Mouse (Mus musculus) heart, embryonic 16.5 days (tissue): ENCODE results near the gene Tcf15. TPM values are rescaled to one million over a fixed set of nuclear protein-coding genes. Genes with fewer than 3 reads are reported as not detected.
A peak's percentile ranks its signal among the peaks of the same experiment; 100 is the strongest.

ENCODE experiments used
- ATAC-seq: fragments of 200-750 bp; cut with Nextera tagmentation; replicated peaks from 2 replicates; pipeline ENCODE4 v1.8.0; 2017; ENCODE audit warnings: moderate number of reproducible peaks; ENCODE audit not compliant: insufficient read depth, low FRiP score; ENCODE audit errors: extremely low read depth
- H3K27ac ChIP-seq: fragments of 300-500 bp; sonication (generic); 2 replicates; pipeline ENCODE4 v1.5.1; 2014; ENCODE audit warnings: mild to moderate bottlenecking, low read length, control low read depth, moderate library complexity
- H3K27me3 ChIP-seq: fragments of 300-500 bp; sonication (generic); 2 replicates; pipeline ENCODE4 v1.6.1; 2014; ENCODE audit warnings: low read length, mixed read lengths; ENCODE audit not compliant: control insufficient read depth, insufficient read depth
- H3K36me3 ChIP-seq: fragments of 300-500 bp; sonication (generic); 2 replicates; pipeline ENCODE4 v1.6.1; 2014; ENCODE audit not compliant: control insufficient read depth, insufficient read depth
- H3K4me1 ChIP-seq: fragments of 300-500 bp; sonication (generic); 2 replicates; pipeline ENCODE4 v1.6.1; 2014; ENCODE audit warnings: low read length, mixed read lengths; ENCODE audit not compliant: control insufficient read depth, insufficient read depth
- H3K4me2 ChIP-seq: fragments of 300-500 bp; sonication (generic); 2 replicates; pipeline ENCODE4 v1.6.1; 2014; ENCODE audit warnings: low read depth, mild to moderate bottlenecking, control low read depth, low read length
- H3K4me3 ChIP-seq: fragments of 300-500 bp; sonication (generic); 2 replicates; pipeline ENCODE4 v1.5.1; 2014; ENCODE audit warnings: mild to moderate bottlenecking, control low read depth, low read length
- H3K9ac ChIP-seq: fragments of 300-500 bp; sonication (generic); 2 replicates; pipeline ENCODE4 v1.6.1; 2014; ENCODE audit warnings: low read length, control low read depth
- H3K9me3 ChIP-seq: fragments of 300-500 bp; sonication (generic); replicated peaks from 2 replicates; pipeline ENCODE4 v1.6.1; 2016; ENCODE audit warnings: low read length; ENCODE audit not compliant: control insufficient read depth
- WGBS: fragments of 180-500 bp; shearing (Covaris S2); extraction: QIAGEN DNeasy Blood & Tissue Kit; methylation state at CpG from one replicate; pipeline ENCODE4 v1.1.7; 2014; 5-methylcytosine and 5-hydroxymethylcytosine counted together
- polyA plus RNA-seq: library from polyadenylated mRNA; unstranded; fragments of >200 nt; fragmentation: Nextera tagmentation; extraction: Ambion mirVana; gene quantifications from 2 replicates; pipeline ENCODE4 v1.2.1, GENCODE M21; 2015

Tcf15 gene
- polyA plus RNA-seq, 1 experiment from 2014 or later: 13.4 TPM

GRCm38 (mm10) chr2:152105318-152106224 is 37.8 kb upstream of the Tcf15 start, which contains the start of gene Srxn1:
Gene Srxn1, plus strand, starts transcription at chr2:152105516.
- Histone ChIP-seq H3K36me3 (no peaks in the 10 kb centered on the region), H3K4me1 (peaks cover 2% of the 10 kb centered on the region; the same call in 1 of the 2 replicates), H3K4me3 (peak within 1 kb of the TSS; percentile 62), H3K27ac (0 out of 2 replicates have a peak within 1 kb of the TSS, but pooled peaks have one; percentile 27), H3K9ac (peak within 1 kb of the TSS; percentile 74), H3K27me3 (peaks cover 3% of the 10 kb centered on the region), H3K4me2 (peak within 1 kb of the TSS; percentile 65), H3K9me3 (0 out of 2 replicates have a peak, but pooled peaks cover 2% of the 10 kb centered on the region)
- ATAC-seq: peak; percentile 87
- WGBS: 1% methylated on average over 84 of the region's 84 CpGs

DNA sequence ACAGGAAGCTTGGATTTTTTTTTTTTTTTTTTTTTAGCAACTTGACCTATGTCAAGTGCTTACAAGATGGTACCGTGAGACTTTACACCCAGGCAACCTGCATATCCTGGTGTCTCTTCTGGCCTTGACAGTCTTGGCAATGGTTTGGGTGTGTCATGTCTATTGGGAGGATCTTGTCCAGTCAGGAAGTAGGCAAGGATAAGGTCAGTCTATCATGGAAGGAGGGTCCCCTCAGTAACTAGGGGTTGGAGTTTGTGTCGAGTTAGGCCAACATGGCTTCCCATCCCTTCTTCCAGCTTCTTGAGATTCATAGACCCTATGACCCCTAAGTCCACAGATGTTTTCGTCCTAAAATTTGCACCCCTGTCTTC is 37.2 kb upstream of the Tcf15 start:
- no peak overlapping the region for H3K27ac ChIP-seq
- no peak overlapping the region; the same call in 1 of the 2 replicates for H3K9ac ChIP-seq

GRCm38 (mm10) chr2:152106597-152106996 is 36.8 kb upstream of the Tcf15 start:
- H3K4me1 ChIP-seq: peaks cover 2% of the 10 kb centered on the region; the same call in 1 of the 2 replicates
- H3K4me2 ChIP-seq: no peak overlapping the region
- no peak overlapping the region for H3K27ac ChIP-seq
- H3K27me3 ChIP-seq: no peaks in the 10 kb centered on the region; the same call in 1 of the 2 replicates
- no peak overlapping the region for H3K4me3 ChIP-seq
- no peak for ATAC-seq
- no peak overlapping the region for H3K9ac ChIP-seq
- H3K36me3 ChIP-seq: no peaks in the 10 kb centered on the region
- WGBS: 95% methylated on average over 10 of the region's 10 CpGs
- H3K9me3 ChIP-seq: 0 out of 2 replicates have a peak, but pooled peaks cover 2% of the 10 kb centered on the region

More for the DNA sequence above, 37.2 kb upstream of the Tcf15 start:
- ATAC-seq: no peak
- Histone ChIP-seq H3K27me3 (no peaks in the 10 kb centered on the region; the same call in 1 of the 2 replicates), H3K4me1 (peaks cover 2% of the 10 kb centered on the region; the same call in 1 of the 2 replicates), H3K9me3 (0 out of 2 replicates have a peak, but pooled peaks cover 2% of the 10 kb centered on the region), H3K4me3 (peak overlapping the region; percentile 62), H3K4me2 (peak overlapping the region; percentile 65), H3K36me3 (no peaks in the 10 kb centered on the region)
- 83% methylated on average over 3 of the region's 3 CpGs for WGBS

DNA sequence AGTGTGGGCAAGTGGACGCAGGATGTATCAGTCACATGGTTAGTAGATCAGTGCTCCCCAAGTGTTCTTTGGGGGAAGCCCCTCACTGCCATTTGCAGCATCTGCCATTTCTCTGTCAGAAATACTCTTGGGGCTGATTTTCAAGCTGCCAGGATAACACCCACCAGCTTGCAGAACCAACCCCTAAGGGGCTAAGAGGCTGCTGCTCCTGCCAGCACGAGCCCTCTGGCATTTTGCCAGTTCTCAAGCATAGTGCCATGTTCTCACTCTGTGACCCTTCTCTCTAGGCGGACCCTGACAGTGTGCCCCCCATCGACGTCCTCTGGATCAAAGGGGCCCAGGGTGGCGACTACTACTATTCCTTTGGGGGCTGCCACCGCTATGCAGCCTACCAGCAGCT is 34.7 kb upstream of the Tcf15 start:
- no peak overlapping the region for H3K4me2 ChIP-seq
- peaks cover 2% of the 10 kb centered on the region; the same call in 1 of the 2 replicates for H3K4me1 ChIP-seq
- H3K27me3 ChIP-seq: peaks cover 2% of the 10 kb centered on the region; the same call in 1 of the 2 replicates
- H3K9ac ChIP-seq: no peak overlapping the region
- H3K9me3 ChIP-seq: 0 out of 2 replicates have a peak, but pooled peaks cover 2% of the 10 kb centered on the region
- no peak for ATAC-seq
- H3K36me3 ChIP-seq: no peaks in the 10 kb centered on the region
- no peak overlapping the region for H3K4me3 ChIP-seq
- H3K27ac ChIP-seq: no peak overlapping the region
- WGBS: 67% methylated on average over 7 of the region's 7 CpGs

DNA sequence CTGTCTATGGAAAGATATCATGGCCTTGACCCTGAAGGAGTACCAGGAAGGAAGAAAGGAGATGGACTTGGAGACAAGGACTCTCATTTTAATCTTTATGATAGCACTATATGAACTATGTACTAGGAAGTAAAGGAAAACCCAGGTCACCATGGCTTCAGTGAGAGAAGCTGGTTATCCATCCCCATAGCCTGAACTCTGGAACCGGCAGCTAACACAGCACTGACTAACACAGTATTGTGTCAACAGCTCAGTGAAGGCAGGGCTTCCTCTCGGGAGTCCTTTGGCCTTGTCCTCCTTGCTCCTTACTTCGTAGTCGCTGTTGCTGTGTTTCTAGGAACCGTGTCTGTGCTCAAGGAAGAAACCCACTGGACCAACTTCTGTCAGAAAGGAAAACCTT is 34.0 kb upstream of the Tcf15 start:
- H3K9me3 ChIP-seq: 0 out of 2 replicates have a peak, but pooled peaks cover 2% of the 10 kb centered on the region
- H3K4me1 ChIP-seq: peaks cover 3% of the 10 kb centered on the region; the same call in 1 of the 2 replicates
- H3K36me3 ChIP-seq: no peaks in the 10 kb centered on the region
- WGBS: 86% methylated on average over 5 of the region's 5 CpGs
- no peak for ATAC-seq
- H3K27me3 ChIP-seq: peaks cover 5% of the 10 kb centered on the region; the same call in 1 of the 2 replicates
- H3K4me2 ChIP-seq: no peak overlapping the region
- no peak overlapping the region for H3K27ac ChIP-seq
- H3K9ac ChIP-seq: no peak overlapping the region
- H3K4me3 ChIP-seq: no peak overlapping the region

GRCm38 (mm10) chr2:152111311-152111710 is 32.0 kb upstream of the Tcf15 start:
- Histone ChIP-seq H3K27ac (no peak overlapping the region), H3K4me3 (no peak overlapping the region), H3K4me2 (no peak overlapping the region), H3K9ac (no peak overlapping the region), H3K9me3 (0 out of 2 replicates have a peak, but pooled peaks cover 2% of the 10 kb centered on the region), H3K4me1 (peaks cover 6% of the 10 kb centered on the region; the same call in 1 of the 2 replicates), H3K36me3 (no peaks in the 10 kb centered on the region), H3K27me3 (peaks cover 8% of the 10 kb centered on the region; the same call in 1 of the 2 replicates)
- ATAC-seq: no peak
- WGBS: 28% methylated on average over 2 of the region's 2 CpGs

GRCm38 (mm10) chr2:152111920-152112319 is 31.4 kb upstream of the Tcf15 start:
- 9% methylated on average over 7 of the region's 7 CpGs for WGBS

DNA sequence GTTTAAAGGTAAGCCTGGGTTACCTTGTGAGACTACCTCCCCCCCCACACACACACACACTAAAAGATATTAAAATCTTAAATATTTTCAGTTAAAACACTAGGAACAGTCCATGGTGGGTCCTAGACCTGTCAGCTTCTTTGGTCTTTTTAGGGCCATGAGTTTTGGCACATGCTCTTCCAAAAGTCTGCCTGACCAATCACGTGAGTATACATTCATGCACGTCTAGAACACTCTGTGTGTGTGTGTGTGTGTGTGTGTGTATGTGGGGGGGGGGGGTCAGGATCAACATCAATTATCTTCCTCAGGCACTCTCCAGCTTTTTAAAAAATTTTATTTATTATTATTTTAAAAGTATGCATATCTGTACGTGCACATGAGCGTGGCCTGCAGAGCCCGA is 30.9 kb upstream of the Tcf15 start:
- Histone ChIP-seq H3K4me3 (no peak overlapping the region), H3K36me3 (no peaks in the 10 kb centered on the region), H3K9ac (no peak overlapping the region), H3K27me3 (peaks cover 8% of the 10 kb centered on the region; the same call in 1 of the 2 replicates), H3K4me1 (peaks cover 6% of the 10 kb centered on the region; the same call in 1 of the 2 replicates), H3K4me2 (no peak overlapping the region), H3K27ac (no peak overlapping the region), H3K9me3 (0 out of 2 replicates have a peak, but pooled peaks cover 2% of the 10 kb centered on the region)
- 87% methylated on average over 5 of the region's 5 CpGs for WGBS
- no peak for ATAC-seq

More at GRCm38 (mm10) chr2:152111920-152112319, 31.4 kb upstream of the Tcf15 start:
- peak; percentile 74 for ATAC-seq
- no peak overlapping the region for H3K4me3 ChIP-seq
- no peak overlapping the region for H3K4me2 ChIP-seq
- H3K36me3 ChIP-seq: no peaks in the 10 kb centered on the region
- no peak overlapping the region for H3K9ac ChIP-seq
- H3K4me1 ChIP-seq: peaks cover 6% of the 10 kb centered on the region; the same call in 1 of the 2 replicates
- peaks cover 8% of the 10 kb centered on the region; the same call in 1 of the 2 replicates for H3K27me3 ChIP-seq
- H3K9me3 ChIP-seq: 0 out of 2 replicates have a peak, but pooled peaks cover 2% of the 10 kb centered on the region
- H3K27ac ChIP-seq: no peak overlapping the region
